Mouse (Mus musculus): ENCODE data around the gene Gm7102. TPM values are rescaled to one million over a fixed set of nuclear protein-coding genes. Genes with fewer than 3 reads are reported as not detected.

The Gm7102 gene
- polyA plus RNA-seq, 1 experiment from 2014 or later: 0.17 TPM

GRCm38 (mm10) chr19:61138655-61139054 lies 37.5 kb downstream of the Gm7102 start:
- Histone ChIP-seq H3K4me2 (replicated peaks) (no peak overlapping the region), H3K4me3 (no peak overlapping the region), H3K27ac (replicated peaks) (no peak overlapping the region), H3K36me3 (no peaks in the 10 kb centered on the region), H3K27me3 (no peaks in the 10 kb centered on the region), H3K4me1 (peaks cover 12% of the 10 kb centered on the region), H3K9me3 (no peaks in the 10 kb centered on the region), H3K9ac (replicated peaks) (no peak overlapping the region)
- no peak for ATAC-seq (ENCODE audit: low FRiP score, low read depth)

GRCm38 (mm10) chr19:61131096-61131495 lies 45.0 kb downstream of the Gm7102 start:
- 0 out of 2 replicates have a peak, but pooled peaks cover 3% of the 10 kb centered on the region for H3K9me3 ChIP-seq
- no peaks in the 10 kb centered on the region for H3K27me3 ChIP-seq
- H3K4me2 ChIP-seq (replicated peaks): no peak overlapping the region
- H3K36me3 ChIP-seq: peaks cover 18% of the 10 kb centered on the region
- no peak overlapping the region for H3K9ac ChIP-seq (replicated peaks)
- H3K27ac ChIP-seq (replicated peaks): no peak overlapping the region
- no peaks in the 10 kb centered on the region for H3K4me1 ChIP-seq
- no peak for ATAC-seq (ENCODE audit: low FRiP score, low read depth)
- no peak overlapping the region for H3K4me3 ChIP-seq
- 90% methylated on average over 10 of the region's 10 CpGs for WGBS

Other genes starting within 250 kb of the Gm7102 start
- gene Zfp950, start 35.5 kb downstream of the Gm7102 start, polyA plus RNA-seq (2016; fragmentation: Nextera tagmentation; extraction: Ambion mirVana): 36.2 and 38.7 TPM in 2 replicates
- gene Gm6020, start 7.6 kb upstream of the Gm7102 start, polyA plus RNA-seq (2016; fragmentation: Nextera tagmentation; extraction: Ambion mirVana): not detected in 2 replicates
- 37.9 and 40.1 TPM in 2 replicates for gene Csf2ra, start 52.1 kb upstream of the Gm7102 start, polyA plus RNA-seq (2016; fragmentation: Nextera tagmentation; extraction: Ambion mirVana)
- not detected in 2 replicates for gene Gm21060, start 120.8 kb upstream of the Gm7102 start, polyA plus RNA-seq (2016; fragmentation: Nextera tagmentation; extraction: Ambion mirVana)